Mouse (Mus musculus) intestine, embryonic 14.5 days (tissue): Measurements from ENCODE around the gene Abraxas2. TPM values are rescaled to one million over a fixed set of nuclear protein-coding genes. Genes with fewer than 3 reads are reported as not detected.

Source experiments
- ATAC-seq: fragments of 200-750 bp; cut with Nextera tagmentation; replicated peaks from 2 replicates; pipeline ENCODE4 v1.8.0; 2017; ENCODE audit warnings: low read depth, moderate number of reproducible peaks, moderate TSS enrichment, moderate library complexity; ENCODE audit not compliant: low FRiP score, low TSS enrichment
- DNase-seq: peaks from one replicate; pipeline ENCODE4 v3.0.0-alpha.2; 2018; ENCODE audit warnings: low spot score
- H3K27ac ChIP-seq: fragments of 300-500 bp; sonication (generic); 2 replicates; pipeline ENCODE4 v1.5.1; 2014; ENCODE audit warnings: low read depth, mild to moderate bottlenecking, control low read depth
- H3K27me3 ChIP-seq: fragments of 300-500 bp; sonication (generic); replicated peaks from 2 replicates; pipeline ENCODE4 v1.6.1; 2014; ENCODE audit warnings: low read length, control low read depth; ENCODE audit not compliant: control insufficient read depth, insufficient read depth
- H3K36me3 ChIP-seq: fragments of 300-500 bp; sonication (generic); 2 replicates; pipeline ENCODE4 v1.6.1; 2014; ENCODE audit warnings: low read length, control low read depth; ENCODE audit not compliant: control insufficient read depth, insufficient read depth
- H3K4me1 ChIP-seq: fragments of 300-500 bp; sonication (generic); replicated peaks from 2 replicates; pipeline ENCODE4 v1.6.1; 2014; ENCODE audit warnings: low read length, control low read depth, mixed read lengths; ENCODE audit not compliant: control insufficient read depth, insufficient read depth
- H3K4me2 ChIP-seq: fragments of 300-500 bp; sonication (generic); 2 replicates; pipeline ENCODE4 v1.6.1; 2014; ENCODE audit warnings: low read length
- H3K4me3 ChIP-seq: fragments of 300-500 bp; sonication (generic); 2 replicates; pipeline ENCODE4 v1.5.1; 2014; ENCODE audit warnings: low read depth, low read length, control low read depth, mixed read lengths
- H3K9ac ChIP-seq: fragments of 300-500 bp; sonication (generic); 2 replicates; pipeline ENCODE4 v1.6.1; 2014; ENCODE audit warnings: mild to moderate bottlenecking, low read length
- H3K9me3 ChIP-seq: fragments of 300-500 bp; sonication (generic); 2 replicates; pipeline ENCODE4 v1.6.1; 2016; ENCODE audit warnings: low read length, control low read depth; ENCODE audit not compliant: control insufficient read depth
- WGBS: fragments of 180-500 bp; shearing (Covaris S2); extraction: QIAGEN DNeasy Blood & Tissue Kit; methylation state at CpG from one replicate; pipeline ENCODE4 v1.1.7; 2014; 5-methylcytosine and 5-hydroxymethylcytosine counted together
- polyA plus RNA-seq: library from polyadenylated mRNA; unstranded; fragments of >200 nt; fragmentation: Nextera tagmentation; extraction: Ambion mirVana; gene quantifications from 2 replicates; pipeline ENCODE4 v1.2.1, GENCODE M21; 2014

The Abraxas2 gene
- polyA plus RNA-seq, 1 experiment from 2014 or later, result 33.5 TPM

- Histone ChIP-seq H3K27me3 (no peaks in the 10 kb centered on the region), H3K4me2 (no peak overlapping the region), H3K9ac (no peak overlapping the region), H3K4me1 (no peaks in the 10 kb centered on the region), H3K9me3 (no peaks in the 10 kb centered on the region), H3K4me3 (no peak overlapping the region), H3K27ac (no peak overlapping the region), H3K36me3 (peaks cover 92% of the 10 kb centered on the region)
- WGBS, result 83% methylated on average over 2 of the region's 2 CpGs
- no peak for DNase-seq
- ATAC-seq, result no peak
Observed at GRCm38 (mm10) chr7:132875391-132876086, 16.5 kb downstream of the Abraxas2 start.

DNA sequence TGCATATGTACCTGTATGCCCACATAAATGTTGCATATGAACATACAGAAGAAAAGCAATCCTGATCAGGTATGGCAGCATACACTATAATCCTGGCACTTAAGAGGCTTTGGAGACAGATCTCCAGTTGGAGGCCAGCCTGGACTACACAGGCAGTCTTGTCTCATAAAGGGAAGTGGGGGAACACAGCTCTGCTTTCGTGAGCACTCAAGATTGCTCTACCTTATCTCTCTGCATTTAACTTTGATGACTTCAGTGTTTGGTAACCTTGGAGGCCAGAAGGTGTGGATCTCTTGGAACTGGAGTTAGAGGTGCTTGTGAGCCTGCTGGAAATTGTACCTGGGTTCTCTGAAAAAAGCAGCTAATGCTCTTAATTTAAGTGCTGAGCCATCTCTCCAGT, 21.3 kb downstream of the Abraxas2 start:
- no peak overlapping the region for H3K9ac ChIP-seq
- no peak overlapping the region for H3K4me2 ChIP-seq
- no peak overlapping the region for H3K27ac ChIP-seq
- H3K9me3 ChIP-seq, result no peaks in the 10 kb centered on the region
- H3K4me3 ChIP-seq, result no peak overlapping the region
- peaks cover 94% of the 10 kb centered on the region for H3K36me3 ChIP-seq
- DNase-seq (no peak), ATAC-seq (no peak)
- no peaks in the 10 kb centered on the region for H3K4me1 ChIP-seq
- 79% methylated on average over 1 of the region's 1 CpGs for WGBS
- H3K27me3 ChIP-seq, result no peaks in the 10 kb centered on the region

- DNase-seq (no peak), ATAC-seq (no peak)
- Histone ChIP-seq H3K4me3 (no peak overlapping the region), H3K4me2 (no peak overlapping the region), H3K9me3 (no peaks in the 10 kb centered on the region), H3K9ac (no peak overlapping the region), H3K27ac (no peak overlapping the region), H3K27me3 (no peaks in the 10 kb centered on the region), H3K4me1 (0 out of 2 replicates have a peak, but pooled peaks cover 4% of the 10 kb centered on the region), H3K36me3 (peaks cover 78% of the 10 kb centered on the region)
- 85% methylated on average over 2 of the region's 2 CpGs for WGBS
Observed at GRCm38 (mm10) chr7:132882343-132882742, 23.3 kb downstream of the Abraxas2 start.

DNA sequence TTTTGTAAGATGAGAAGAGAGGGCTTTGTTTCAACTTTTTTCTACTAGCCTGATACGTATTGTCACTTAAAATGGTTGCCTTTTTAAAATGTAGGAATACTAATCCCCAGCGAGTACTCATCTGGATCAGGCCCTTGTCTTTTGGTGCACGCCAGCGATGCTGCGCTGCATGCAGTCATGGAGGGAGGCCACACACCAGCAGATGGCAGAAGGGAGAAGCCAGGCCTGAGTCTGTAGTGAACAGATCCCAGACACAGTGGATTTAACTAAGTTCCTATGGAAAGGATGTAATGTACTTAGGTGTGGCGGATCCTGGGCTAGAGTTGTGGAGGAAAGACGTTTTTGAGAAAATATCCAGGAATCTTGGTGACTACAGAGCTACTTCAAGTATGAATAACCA, 25.0 kb downstream of the Abraxas2 start:
- no peaks in the 10 kb centered on the region for H3K27me3 ChIP-seq
- WGBS, result 90% methylated on average over 7 of the region's 7 CpGs
- H3K36me3 ChIP-seq, result peaks cover 63% of the 10 kb centered on the region
- H3K9ac ChIP-seq, result no peak overlapping the region
- H3K4me2 ChIP-seq, result no peak overlapping the region
- no peaks in the 10 kb centered on the region for H3K9me3 ChIP-seq
- no peak overlapping the region for H3K27ac ChIP-seq
- H3K4me1 ChIP-seq, result 0 out of 2 replicates have a peak, but pooled peaks cover 4% of the 10 kb centered on the region
- H3K4me3 ChIP-seq, result no peak overlapping the region
- ATAC-seq (no peak), DNase-seq (no peak)

DNA sequence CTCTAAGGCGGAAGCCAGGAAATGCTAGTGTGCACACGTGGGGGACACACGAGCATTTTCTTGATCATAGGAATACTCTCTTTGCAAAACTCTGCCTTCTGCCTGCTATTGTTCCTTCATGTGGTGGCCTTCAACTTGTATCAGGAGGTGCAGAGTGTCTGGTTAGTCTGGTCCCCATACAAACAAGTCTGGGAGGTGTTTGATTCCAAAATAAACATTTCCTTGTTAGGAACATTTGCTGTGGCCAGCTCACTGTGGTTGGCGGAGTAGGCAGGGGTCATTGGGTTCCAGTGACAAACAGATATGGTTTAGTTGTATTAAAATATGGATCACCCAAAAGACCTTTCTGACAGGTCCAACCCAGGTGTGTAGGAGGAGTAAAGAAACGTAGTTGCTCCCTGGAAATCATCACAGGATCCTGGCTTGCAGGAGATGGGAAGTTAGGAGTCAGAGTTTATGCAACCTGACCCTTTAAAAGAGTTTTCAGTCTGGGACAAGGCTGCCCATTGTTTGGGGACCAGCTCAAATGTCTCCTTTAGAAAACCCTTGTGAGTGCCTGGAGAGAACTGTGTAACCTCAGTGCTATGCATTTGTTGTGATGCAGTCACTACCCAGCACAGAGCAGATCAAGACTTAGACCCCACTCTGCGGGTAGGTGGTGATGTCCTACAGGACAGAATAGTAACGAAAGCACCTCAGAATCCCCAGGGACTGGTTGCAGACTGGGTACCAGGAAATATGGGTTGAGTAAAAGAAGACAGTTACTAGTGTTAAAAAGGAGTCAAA, 28.2 kb downstream of the Abraxas2 start:
- Histone ChIP-seq H3K4me2 (no peak overlapping the region), H3K9me3 (no peaks in the 10 kb centered on the region), H3K4me3 (no peak overlapping the region), H3K9ac (no peak overlapping the region), H3K36me3 (peaks cover 32% of the 10 kb centered on the region), H3K4me1 (0 out of 2 replicates have a peak, but pooled peaks cover 4% of the 10 kb centered on the region), H3K27ac (no peak overlapping the region), H3K27me3 (no peaks in the 10 kb centered on the region)
- WGBS, result 48% methylated on average over 7 of the region's 7 CpGs
- ATAC-seq (no peak), DNase-seq (no peak)

GRCm38 (mm10) chr7:132888052-132888451, 29.0 kb downstream of the Abraxas2 start:
- Histone ChIP-seq H3K27me3 (no peaks in the 10 kb centered on the region), H3K9me3 (no peaks in the 10 kb centered on the region), H3K4me3 (no peak overlapping the region), H3K4me1 (0 out of 2 replicates have a peak, but pooled peaks cover 4% of the 10 kb centered on the region), H3K36me3 (peaks cover 26% of the 10 kb centered on the region), H3K9ac (no peak overlapping the region), H3K4me2 (no peak overlapping the region), H3K27ac (no peak overlapping the region)
- 57% methylated on average over 3 of the region's 3 CpGs for WGBS
- DNase-seq (no peak), ATAC-seq (no peak)

DNA sequence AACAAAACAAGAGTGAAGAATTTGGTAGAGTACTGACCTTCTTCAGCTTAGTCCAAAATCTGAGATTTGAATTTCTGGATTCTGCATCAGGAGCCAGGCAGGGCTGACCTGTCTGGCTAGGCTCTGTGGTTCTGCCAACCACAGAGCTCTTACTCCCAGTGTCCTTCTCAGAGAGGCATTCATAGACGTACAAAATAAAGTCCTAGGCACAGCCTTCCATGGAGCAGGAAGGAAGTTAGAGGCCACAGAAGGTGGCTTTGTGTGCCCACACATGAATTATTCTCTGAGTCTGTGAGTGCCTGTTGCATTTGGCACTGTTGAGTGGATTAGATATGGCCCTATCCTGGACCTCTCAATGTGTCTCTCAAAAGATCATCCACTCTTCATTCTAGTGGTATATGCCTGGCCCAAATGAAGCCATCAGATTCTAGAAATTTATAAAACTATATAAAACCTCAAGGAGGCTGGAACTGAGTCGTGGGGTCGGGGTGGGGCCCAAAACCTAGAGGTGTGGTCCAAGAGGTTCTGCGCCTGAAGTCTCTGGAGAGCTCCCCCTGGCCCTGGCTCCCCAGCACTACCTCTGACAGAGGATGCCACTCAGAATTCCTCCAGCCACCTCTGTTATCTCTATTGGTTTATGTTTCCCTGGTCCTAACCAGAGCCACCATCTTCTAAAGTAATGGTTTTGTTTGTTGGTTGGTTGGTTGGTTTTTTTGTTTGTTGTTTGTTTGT, 29.7 kb downstream of the Abraxas2 start:
- no peaks in the 10 kb centered on the region for H3K9me3 ChIP-seq
- DNase-seq, result no peak
- H3K9ac ChIP-seq, result no peak overlapping the region
- peaks cover 20% of the 10 kb centered on the region for H3K36me3 ChIP-seq
- H3K4me2 ChIP-seq, result no peak overlapping the region
- WGBS, result 69% methylated on average over 4 of the region's 4 CpGs
- H3K27ac ChIP-seq, result no peak overlapping the region
- 0 out of 2 replicates have a peak, but pooled peaks cover 4% of the 10 kb centered on the region for H3K4me1 ChIP-seq
- no peaks in the 10 kb centered on the region for H3K27me3 ChIP-seq
- no peak overlapping the region for H3K4me3 ChIP-seq
- ATAC-seq, result no peak

GRCm38 (mm10) chr7:132889691-132890090, 30.7 kb downstream of the Abraxas2 start:
- H3K4me1 ChIP-seq, result 0 out of 2 replicates have a peak, but pooled peaks cover 4% of the 10 kb centered on the region
- ATAC-seq, result no peak
- no peak for DNase-seq
- no peak overlapping the region for H3K4me2 ChIP-seq
- H3K9ac ChIP-seq, result no peak overlapping the region
- H3K4me3 ChIP-seq, result no peak overlapping the region
- no peak overlapping the region for H3K27ac ChIP-seq
- H3K9me3 ChIP-seq, result no peaks in the 10 kb centered on the region
- H3K36me3 ChIP-seq, result 0 out of 2 replicates have a peak, but pooled peaks cover 10% of the 10 kb centered on the region
- WGBS, result 94% methylated on average over 8 of the region's 8 CpGs
- H3K27me3 ChIP-seq, result no peaks in the 10 kb centered on the region
